Mouse (Mus musculus) forebrain, embryonic 10.5 days (tissue): ENCODE data around the gene Scyl1. TPM values are rescaled to one million over a fixed set of nuclear protein-coding genes. Genes with fewer than 3 reads are reported as not detected.

Experiments
- DNase-seq: peaks from one replicate; pipeline ENCODE4 v3.0.0-alpha.2; 2017; ENCODE audit warnings: low spot score; ENCODE audit errors: extremely low spot score
- H3K27ac ChIP-seq: fragments of 300-500 bp; sonication (generic); 2 replicates; pipeline ENCODE4 v1.5.1; 2016; ENCODE audit warnings: mild to moderate bottlenecking
- H3K27me3 ChIP-seq: fragments of 300-500 bp; sonication (generic); 2 replicates; pipeline ENCODE4 v1.6.1; 2016; ENCODE audit warnings: mild to moderate bottlenecking; ENCODE audit not compliant: poor library complexity, severe bottlenecking
- H3K36me3 ChIP-seq: fragments of 300-500 bp; sonication (generic); replicated peaks from 2 replicates; pipeline ENCODE4 v1.6.1; 2016; ENCODE audit warnings: mild to moderate bottlenecking, moderate library complexity
- H3K4me1 ChIP-seq: fragments of 300-500 bp; sonication (generic); 2 replicates; pipeline ENCODE4 v1.6.1; 2016
- H3K4me3 ChIP-seq: fragments of 300-500 bp; sonication (generic); 2 replicates; pipeline ENCODE4 v1.5.1; 2016; ENCODE audit warnings: mild to moderate bottlenecking, moderate library complexity
- H3K9me3 ChIP-seq: fragments of 300-500 bp; sonication (generic); 2 replicates; pipeline ENCODE4 v1.6.1; 2016; ENCODE audit warnings: mild to moderate bottlenecking, moderate library complexity
- WGBS: fragments of 180-500 bp; shearing (Covaris S2); methylation state at CpG from one replicate; pipeline ENCODE4 v1.1.7; 2016; 5-methylcytosine and 5-hydroxymethylcytosine counted together
- polyA plus RNA-seq: library from polyadenylated mRNA; unstranded; fragments of >200 nt; fragmentation: Nextera tagmentation; extraction: Ambion mirVana; gene quantifications from 2 replicates; pipeline ENCODE4 v1.2.1, GENCODE M21; 2016

Scyl1 gene
- polyA plus RNA-seq, 1 experiment from 2014 or later = 64.6 TPM

- H3K9me3 ChIP-seq = no peaks in the 10 kb centered on the region
- no peaks in the 10 kb centered on the region for H3K27me3 ChIP-seq
- WGBS = 89% methylated on average over 4 of the region's 4 CpGs
- no peak overlapping the region for H3K4me3 ChIP-seq
- peaks cover 77% of the 10 kb centered on the region for H3K36me3 ChIP-seq
- peaks cover 24% of the 10 kb centered on the region for H3K4me1 ChIP-seq
- no peak for DNase-seq
- no peak overlapping the region for H3K27ac ChIP-seq
Observed at GRCm38 (mm10) chr19:5767271-5767670, 3.9 kb downstream of the Scyl1 start.

DNA sequence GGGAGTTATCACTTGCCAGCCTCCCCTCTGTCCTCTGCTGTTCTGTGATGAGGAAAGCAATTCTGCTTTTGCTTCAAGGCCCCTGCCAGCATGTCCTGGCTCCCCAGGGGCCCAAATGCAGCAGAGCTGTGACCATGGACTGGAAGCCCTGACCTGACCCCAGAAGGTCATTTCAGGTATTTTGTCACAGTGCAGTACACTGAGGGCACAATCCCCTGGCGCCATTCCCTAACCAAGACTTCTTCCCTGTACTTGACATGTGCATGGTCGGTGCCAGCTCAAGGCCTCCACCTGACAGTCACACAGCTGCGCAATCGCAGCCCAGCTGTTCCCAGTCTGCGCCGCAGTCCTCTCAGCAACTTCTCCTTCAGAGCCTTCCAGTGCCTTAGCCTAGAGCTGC is 8.1 kb downstream of the Scyl1 start:
- DNase-seq = no peak
- WGBS = 92% methylated on average over 6 of the region's 6 CpGs
- Histone ChIP-seq H3K4me1 (no peaks in the 10 kb centered on the region), H3K27me3 (peaks cover 14% of the 10 kb centered on the region), H3K36me3 (peaks cover 97% of the 10 kb centered on the region), H3K9me3 (no peaks in the 10 kb centered on the region), H3K4me3 (no peak overlapping the region), H3K27ac (no peak overlapping the region)

- no peak overlapping the region for H3K27ac ChIP-seq
- no peaks in the 10 kb centered on the region for H3K9me3 ChIP-seq
- H3K36me3 ChIP-seq = peaks cover 68% of the 10 kb centered on the region
- H3K4me1 ChIP-seq = peaks cover 21% of the 10 kb centered on the region
- 94% methylated on average over 14 of the region's 14 CpGs for WGBS
- H3K27me3 ChIP-seq = peaks cover 56% of the 10 kb centered on the region
- DNase-seq = no peak
- H3K4me3 ChIP-seq = 0 out of 2 replicates have a peak overlapping the region, but pooled peaks have one; percentile 2
Observed at GRCm38 (mm10) chr19:5758878-5759403, 12.3 kb downstream of the Scyl1 start.

- H3K4me3 ChIP-seq = peak overlapping the region; percentile 47
- DNase-seq = no peak
- 12% methylated on average over 36 of the region's 36 CpGs for WGBS
- peaks cover 74% of the 10 kb centered on the region for H3K27me3 ChIP-seq
- no peaks in the 10 kb centered on the region for H3K9me3 ChIP-seq
- H3K27ac ChIP-seq = peak overlapping the region; percentile 42
- peaks cover 21% of the 10 kb centered on the region for H3K4me1 ChIP-seq
- peaks cover 52% of the 10 kb centered on the region for H3K36me3 ChIP-seq
Observed at GRCm38 (mm10) chr19:5756991-5757636, 14.1 kb downstream of the Scyl1 start.

GRCm38 (mm10) chr19:5756321-5756985 is 14.8 kb downstream of the Scyl1 start:
- 5% methylated on average over 29 of the region's 29 CpGs for WGBS
- Histone ChIP-seq H3K9me3 (no peaks in the 10 kb centered on the region), H3K27ac (peak overlapping the region; percentile 42; the same call in 1 of the 2 replicates), H3K36me3 (peaks cover 45% of the 10 kb centered on the region), H3K4me1 (peaks cover 27% of the 10 kb centered on the region), H3K27me3 (peaks cover 81% of the 10 kb centered on the region), H3K4me3 (peak overlapping the region; percentile 47)
- DNase-seq = no peak

- H3K4me3 ChIP-seq = peak overlapping the region; percentile 31
- DNase-seq = no peak
- H3K9me3 ChIP-seq = no peaks in the 10 kb centered on the region
- no peak overlapping the region for H3K27ac ChIP-seq
- 6% methylated on average over 20 of the region's 20 CpGs for WGBS
- no peaks in the 10 kb centered on the region for H3K36me3 ChIP-seq
- H3K4me1 ChIP-seq = peaks cover 31% of the 10 kb centered on the region
- peaks cover 100% of the 10 kb centered on the region for H3K27me3 ChIP-seq
Observed at GRCm38 (mm10) chr19:5751742-5752141, 19.5 kb downstream of the Scyl1 start.

GRCm38 (mm10) chr19:5750951-5751350 is 20.3 kb downstream of the Scyl1 start:
- H3K27me3 ChIP-seq = peaks cover 100% of the 10 kb centered on the region
- WGBS = 10% methylated on average over 22 of the region's 22 CpGs
- H3K27ac ChIP-seq = no peak overlapping the region
- no peaks in the 10 kb centered on the region for H3K36me3 ChIP-seq
- DNase-seq = no peak
- peaks cover 31% of the 10 kb centered on the region for H3K4me1 ChIP-seq
- H3K9me3 ChIP-seq = no peaks in the 10 kb centered on the region
- H3K4me3 ChIP-seq = peak overlapping the region; percentile 31

DNA sequence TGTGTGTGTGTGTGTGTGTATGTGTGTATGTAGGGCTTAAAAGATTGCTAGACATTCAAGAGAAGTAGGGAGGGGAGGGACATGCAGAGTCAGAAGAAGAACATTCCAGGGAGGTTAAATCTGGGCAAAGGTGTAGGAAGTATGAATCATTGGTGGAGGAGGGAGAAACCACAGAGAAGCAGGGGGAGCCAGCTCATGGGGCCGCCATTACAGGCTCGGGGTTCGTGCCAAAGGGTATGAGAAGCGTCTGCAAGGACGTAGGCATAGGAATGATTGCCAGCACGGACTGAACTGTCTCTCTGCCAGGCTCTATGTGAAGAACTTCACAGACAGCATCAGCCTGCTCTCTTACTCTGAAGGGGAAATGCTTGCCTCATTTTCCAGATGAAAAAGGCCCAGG is 21.7 kb downstream of the Scyl1 start:
- H3K36me3 ChIP-seq = no peaks in the 10 kb centered on the region
- H3K4me3 ChIP-seq = no peak overlapping the region
- H3K4me1 ChIP-seq = peaks cover 41% of the 10 kb centered on the region
- DNase-seq = no peak
- WGBS = 83% methylated on average over 6 of the region's 6 CpGs
- H3K27ac ChIP-seq = no peak overlapping the region
- peaks cover 100% of the 10 kb centered on the region for H3K27me3 ChIP-seq
- H3K9me3 ChIP-seq = no peaks in the 10 kb centered on the region

- DNase-seq = no peak
Observed at GRCm38 (mm10) chr19:5746907-5747363, 24.3 kb downstream of the Scyl1 start.

GRCm38 (mm10) chr19:5745756-5746710 is 25.2 kb downstream of the Scyl1 start:
- no peaks in the 10 kb centered on the region for H3K9me3 ChIP-seq
- 4% methylated on average over 36 of the region's 36 CpGs for WGBS
- peaks cover 58% of the 10 kb centered on the region for H3K4me1 ChIP-seq
- H3K27me3 ChIP-seq = peaks cover 100% of the 10 kb centered on the region
- no peak for DNase-seq
- H3K4me3 ChIP-seq = peak overlapping the region; percentile 51
- peak overlapping the region; percentile 78 for H3K27ac ChIP-seq
- no peaks in the 10 kb centered on the region for H3K36me3 ChIP-seq

More at GRCm38 (mm10) chr19:5746907-5747363, 24.3 kb downstream of the Scyl1 start:
- H3K27ac ChIP-seq = no peak overlapping the region
- H3K9me3 ChIP-seq = no peaks in the 10 kb centered on the region
- WGBS = 44% methylated on average over 12 of the region's 12 CpGs
- H3K4me1 ChIP-seq = peaks cover 58% of the 10 kb centered on the region
- H3K4me3 ChIP-seq = no peak overlapping the region
- H3K36me3 ChIP-seq = no peaks in the 10 kb centered on the region
- H3K27me3 ChIP-seq = peaks cover 100% of the 10 kb centered on the region

- Histone ChIP-seq H3K4me1 (peaks cover 67% of the 10 kb centered on the region), H3K9me3 (no peaks in the 10 kb centered on the region), H3K4me3 (no peak overlapping the region), H3K36me3 (no peaks in the 10 kb centered on the region), H3K27ac (no peak overlapping the region), H3K27me3 (peaks cover 100% of the 10 kb centered on the region)
- no peak for DNase-seq
- WGBS = 70% methylated on average over 5 of the region's 5 CpGs
Observed at GRCm38 (mm10) chr19:5743576-5743975, 27.6 kb downstream of the Scyl1 start.

DNA sequence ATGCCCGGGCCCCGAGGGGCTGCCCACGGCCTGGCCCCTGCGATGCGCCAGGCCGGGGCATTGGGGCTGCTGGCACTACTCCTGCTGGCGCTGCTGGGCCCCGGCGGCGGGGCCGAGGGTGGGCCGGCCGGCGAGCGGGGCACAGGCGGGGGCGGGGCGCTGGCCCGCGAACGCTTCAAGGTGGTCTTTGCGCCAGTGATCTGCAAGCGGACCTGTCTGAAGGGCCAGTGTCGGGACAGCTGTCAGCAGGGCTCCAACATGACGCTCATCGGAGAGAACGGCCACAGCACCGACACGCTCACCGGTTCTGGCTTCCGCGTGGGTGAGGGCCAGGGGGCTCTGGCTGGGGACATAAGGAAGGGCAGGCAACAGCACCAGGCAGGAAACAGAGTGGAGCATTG is 29.0 kb downstream of the Scyl1 start:
- H3K4me1 ChIP-seq = peaks cover 65% of the 10 kb centered on the region
- no peaks in the 10 kb centered on the region for H3K9me3 ChIP-seq
- under 1% methylated on average over 32 of the region's 32 CpGs for WGBS
- peak; percentile 44 for DNase-seq
- H3K27ac ChIP-seq = peak overlapping the region; percentile 88
- H3K27me3 ChIP-seq = peaks cover 90% of the 10 kb centered on the region
- H3K36me3 ChIP-seq = no peaks in the 10 kb centered on the region
- peak overlapping the region; percentile 77 for H3K4me3 ChIP-seq
